Mouse (Mus musculus): ENCODE measurements at regions not wholly inside any gene's neighbourhood (a gene's known extent, or its start where the extent isn't known, plus 50 kb on each side); places are given as distances from the start of the nearest gene placed in this dataset.

- Histone ChIP-seq H3K36me3 (ENCODE audit: control insufficient read depth, insufficient read depth, low read length) (no peaks in the 10 kb centered on the region), H3K27me3 (replicated peaks; ENCODE audit: control insufficient read depth, insufficient read depth, low read length) (no peaks in the 10 kb centered on the region), H3K9ac (ENCODE audit: low read depth, low read length) (no peak overlapping the region), H3K4me3 (ENCODE audit: low read depth, low read length) (no peak overlapping the region), H3K27ac (ENCODE audit: low read depth, low read length) (no peak overlapping the region), H3K4me2 (no peak overlapping the region), H3K4me1 (replicated peaks; ENCODE audit: control insufficient read depth, insufficient read depth, low read length) (no peaks in the 10 kb centered on the region), H3K9me3 (ENCODE audit: control insufficient read depth, low read length) (no peaks in the 10 kb centered on the region)
- WGBS, result 80% methylated on average over 9 of the region's 9 CpGs
- no peak for ATAC-seq (replicated peaks; ENCODE audit: low FRiP score)
- DNase-seq (ENCODE audit: low spot score), result no peak
Observed at GRCm38 (mm10) chr10:84069806-84070205, 347.1 kb downstream of the 1500009L16Rik start.

- no peaks in the 10 kb centered on the region for H3K27me3 ChIP-seq (replicated peaks; ENCODE audit: control insufficient read depth, insufficient read depth, low read length)
- H3K9me3 ChIP-seq (ENCODE audit: control insufficient read depth, low read length), result no peaks in the 10 kb centered on the region
- H3K9ac ChIP-seq (ENCODE audit: low read depth, low read length), result no peak overlapping the region
- WGBS, result 64% methylated on average over 12 of the region's 12 CpGs
- H3K4me2 ChIP-seq, result no peak overlapping the region
- no peaks in the 10 kb centered on the region for H3K36me3 ChIP-seq (ENCODE audit: control insufficient read depth, insufficient read depth, low read length)
- no peak for ATAC-seq (replicated peaks; ENCODE audit: low FRiP score)
- DNase-seq (ENCODE audit: low spot score), result no peak
- H3K27ac ChIP-seq (ENCODE audit: low read depth, low read length), result no peak overlapping the region
- H3K4me1 ChIP-seq (replicated peaks; ENCODE audit: control insufficient read depth, insufficient read depth, low read length), result no peaks in the 10 kb centered on the region
- H3K4me3 ChIP-seq (ENCODE audit: low read depth, low read length), result no peak overlapping the region
Observed at GRCm38 (mm10) chr10:84072866-84073483, 350.3 kb downstream of the 1500009L16Rik start.

GRCm38 (mm10) chr10:84075581-84075980 lies 352.9 kb downstream of the 1500009L16Rik start:
- Histone ChIP-seq H3K9ac (ENCODE audit: low read depth, low read length) (no peak overlapping the region), H3K27ac (ENCODE audit: low read depth, low read length) (no peak overlapping the region), H3K9me3 (ENCODE audit: control insufficient read depth, low read length) (no peaks in the 10 kb centered on the region), H3K36me3 (ENCODE audit: control insufficient read depth, insufficient read depth, low read length) (no peaks in the 10 kb centered on the region), H3K4me2 (no peak overlapping the region), H3K4me1 (replicated peaks; ENCODE audit: control insufficient read depth, insufficient read depth, low read length) (no peaks in the 10 kb centered on the region), H3K4me3 (ENCODE audit: low read depth, low read length) (no peak overlapping the region), H3K27me3 (replicated peaks; ENCODE audit: control insufficient read depth, insufficient read depth, low read length) (no peaks in the 10 kb centered on the region)
- 57% methylated on average over 4 of the region's 4 CpGs for WGBS
- no peak for ATAC-seq (replicated peaks; ENCODE audit: low FRiP score)
- no peak for DNase-seq (ENCODE audit: low spot score)

- H3K36me3 ChIP-seq (ENCODE audit: control insufficient read depth, insufficient read depth, low read length), result no peaks in the 10 kb centered on the region
- DNase-seq (ENCODE audit: low spot score), result no peak
- H3K27ac ChIP-seq (ENCODE audit: low read depth, low read length), result no peak overlapping the region
- H3K9me3 ChIP-seq (ENCODE audit: control insufficient read depth, low read length), result no peaks in the 10 kb centered on the region
- no peaks in the 10 kb centered on the region for H3K4me1 ChIP-seq (replicated peaks; ENCODE audit: control insufficient read depth, insufficient read depth, low read length)
- H3K4me2 ChIP-seq, result no peak overlapping the region
- H3K4me3 ChIP-seq (ENCODE audit: low read depth, low read length), result no peak overlapping the region
- no peak overlapping the region for H3K9ac ChIP-seq (ENCODE audit: low read depth, low read length)
- 73% methylated on average over 6 of the region's 6 CpGs for WGBS
- no peak for ATAC-seq (replicated peaks; ENCODE audit: low FRiP score)
- H3K27me3 ChIP-seq (replicated peaks; ENCODE audit: control insufficient read depth, insufficient read depth, low read length), result no peaks in the 10 kb centered on the region
Observed at GRCm38 (mm10) chr10:84080236-84080635, 357.6 kb downstream of the 1500009L16Rik start.

GRCm38 (mm10) chr10:84081673-84082072 lies 358.7 kb downstream of the Nuak1 start:
- no peaks in the 10 kb centered on the region for H3K9me3 ChIP-seq (ENCODE audit: control insufficient read depth, low read length)
- WGBS, result 36% methylated on average over 6 of the region's 6 CpGs
- H3K4me2 ChIP-seq, result no peak overlapping the region
- H3K4me3 ChIP-seq (ENCODE audit: low read depth, low read length), result no peak overlapping the region
- no peak overlapping the region for H3K27ac ChIP-seq (ENCODE audit: low read depth, low read length)
- no peaks in the 10 kb centered on the region for H3K27me3 ChIP-seq (replicated peaks; ENCODE audit: control insufficient read depth, insufficient read depth, low read length)
- no peaks in the 10 kb centered on the region for H3K36me3 ChIP-seq (ENCODE audit: control insufficient read depth, insufficient read depth, low read length)
- H3K9ac ChIP-seq (ENCODE audit: low read depth, low read length), result no peak overlapping the region
- DNase-seq (ENCODE audit: low spot score), result no peak
- ATAC-seq (replicated peaks; ENCODE audit: low FRiP score), result no peak
- no peaks in the 10 kb centered on the region for H3K4me1 ChIP-seq (replicated peaks; ENCODE audit: control insufficient read depth, insufficient read depth, low read length)

- no peak for ATAC-seq (replicated peaks; ENCODE audit: low FRiP score)
- WGBS, result 63% methylated on average over 5 of the region's 5 CpGs
- Histone ChIP-seq H3K27ac (ENCODE audit: low read depth, low read length) (no peak overlapping the region), H3K36me3 (ENCODE audit: control insufficient read depth, insufficient read depth, low read length) (no peaks in the 10 kb centered on the region), H3K9ac (ENCODE audit: low read depth, low read length) (no peak overlapping the region), H3K4me2 (no peak overlapping the region), H3K4me3 (ENCODE audit: low read depth, low read length) (no peak overlapping the region), H3K27me3 (replicated peaks; ENCODE audit: control insufficient read depth, insufficient read depth, low read length) (no peaks in the 10 kb centered on the region), H3K9me3 (ENCODE audit: control insufficient read depth, low read length) (no peaks in the 10 kb centered on the region), H3K4me1 (replicated peaks; ENCODE audit: control insufficient read depth, insufficient read depth, low read length) (no peaks in the 10 kb centered on the region)
- no peak for DNase-seq (ENCODE audit: low spot score)
Observed at GRCm38 (mm10) chr10:84087528-84087927, 352.9 kb downstream of the Nuak1 start.

- H3K9me3 ChIP-seq (ENCODE audit: control insufficient read depth, low read length), result no peaks in the 10 kb centered on the region
- H3K27ac ChIP-seq (ENCODE audit: low read depth, low read length), result no peak overlapping the region
- H3K36me3 ChIP-seq (ENCODE audit: control insufficient read depth, insufficient read depth, low read length), result no peaks in the 10 kb centered on the region
- WGBS, result 74% methylated on average over 3 of the region's 3 CpGs
- H3K4me1 ChIP-seq (replicated peaks; ENCODE audit: control insufficient read depth, insufficient read depth, low read length), result no peaks in the 10 kb centered on the region
- no peaks in the 10 kb centered on the region for H3K27me3 ChIP-seq (replicated peaks; ENCODE audit: control insufficient read depth, insufficient read depth, low read length)
- ATAC-seq (replicated peaks; ENCODE audit: low FRiP score) (no peak), DNase-seq (ENCODE audit: low spot score) (no peak)
- H3K4me2 ChIP-seq, result no peak overlapping the region
- no peak overlapping the region for H3K4me3 ChIP-seq (ENCODE audit: low read depth, low read length)
- H3K9ac ChIP-seq (ENCODE audit: low read depth, low read length), result no peak overlapping the region
Observed at GRCm38 (mm10) chr10:84087929-84088328, 352.5 kb downstream of the Nuak1 start.

- 78% methylated on average over 18 of the region's 18 CpGs for WGBS
- no peaks in the 10 kb centered on the region for H3K9me3 ChIP-seq (ENCODE audit: control insufficient read depth, low read length)
- DNase-seq (ENCODE audit: low spot score) (no peak), ATAC-seq (replicated peaks; ENCODE audit: low FRiP score) (no peak)
- H3K4me2 ChIP-seq, result no peak overlapping the region
- no peaks in the 10 kb centered on the region for H3K36me3 ChIP-seq (ENCODE audit: control insufficient read depth, insufficient read depth, low read length)
- no peaks in the 10 kb centered on the region for H3K4me1 ChIP-seq (replicated peaks; ENCODE audit: control insufficient read depth, insufficient read depth, low read length)
- H3K4me3 ChIP-seq (ENCODE audit: low read depth, low read length), result no peak overlapping the region
- H3K27me3 ChIP-seq (replicated peaks; ENCODE audit: control insufficient read depth, insufficient read depth, low read length), result no peaks in the 10 kb centered on the region
- H3K9ac ChIP-seq (ENCODE audit: low read depth, low read length), result no peak overlapping the region
- H3K27ac ChIP-seq (ENCODE audit: low read depth, low read length), result no peak overlapping the region
Observed at GRCm38 (mm10) chr10:84088799-84089778, 351.3 kb downstream of the Nuak1 start.

- DNase-seq (ENCODE audit: low spot score), result no peak
Observed at GRCm38 (mm10) chr10:84093919-84094318, 346.5 kb downstream of the Nuak1 start.

More at GRCm38 (mm10) chr10:84093919-84094318, 346.5 kb downstream of the Nuak1 start:
- H3K27me3 ChIP-seq (replicated peaks; ENCODE audit: control insufficient read depth, insufficient read depth, low read length), result no peaks in the 10 kb centered on the region
- H3K4me1 ChIP-seq (replicated peaks; ENCODE audit: control insufficient read depth, insufficient read depth, low read length), result no peaks in the 10 kb centered on the region
- H3K4me3 ChIP-seq (ENCODE audit: low read depth, low read length), result no peak overlapping the region
- H3K9ac ChIP-seq (ENCODE audit: low read depth, low read length), result no peak overlapping the region
- H3K36me3 ChIP-seq (ENCODE audit: control insufficient read depth, insufficient read depth, low read length), result no peaks in the 10 kb centered on the region
- H3K27ac ChIP-seq (ENCODE audit: low read depth, low read length), result no peak overlapping the region
- no peaks in the 10 kb centered on the region for H3K9me3 ChIP-seq (ENCODE audit: control insufficient read depth, low read length)
- WGBS, result 90% methylated on average over 4 of the region's 4 CpGs
- ATAC-seq (replicated peaks; ENCODE audit: low FRiP score), result no peak
- H3K4me2 ChIP-seq, result no peak overlapping the region

Measured in liver, embryonic 11.5 days (tissue).